Mouse (Mus musculus) midbrain, embryonic 15.5 days (tissue): ENCODE measurements around the gene Car12. TPM values are rescaled to one million over a fixed set of nuclear protein-coding genes. Genes with fewer than 3 reads are reported as not detected.

Experiments
- ATAC-seq: fragments of 200-750 bp; cut with Nextera tagmentation; replicated peaks from 2 replicates; pipeline ENCODE4 v1.8.0; 2017; ENCODE audit warnings: moderate TSS enrichment
- H3K27ac ChIP-seq: fragments of 300-500 bp; sonication (generic); 2 replicates; pipeline ENCODE4 v1.5.1; 2015; ENCODE audit warnings: mild to moderate bottlenecking, inconsistent platforms
- H3K27me3 ChIP-seq: fragments of 300-500 bp; sonication (generic); replicated peaks from 2 replicates; pipeline ENCODE4 v1.6.1; 2015; ENCODE audit warnings: inconsistent platforms
- H3K36me3 ChIP-seq: fragments of 300-500 bp; sonication (generic); replicated peaks from 2 replicates; pipeline ENCODE4 v1.6.1; 2015; ENCODE audit warnings: inconsistent platforms
- H3K4me1 ChIP-seq: fragments of 300-500 bp; sonication (generic); 2 replicates; pipeline ENCODE4 v1.6.1; 2015; ENCODE audit warnings: inconsistent platforms
- H3K4me2 ChIP-seq: fragments of 300-500 bp; sonication (generic); 2 replicates; pipeline ENCODE4 v1.6.1; 2015; ENCODE audit warnings: inconsistent platforms, mild to moderate bottlenecking, moderate library complexity
- H3K4me3 ChIP-seq: fragments of 300-500 bp; sonication (generic); 2 replicates; pipeline ENCODE4 v1.5.1; 2015; ENCODE audit warnings: mild to moderate bottlenecking, inconsistent platforms
- H3K9ac ChIP-seq: fragments of 300-500 bp; sonication (generic); 2 replicates; pipeline ENCODE4 v1.6.1; 2015; ENCODE audit warnings: mild to moderate bottlenecking, inconsistent platforms
- H3K9me3 ChIP-seq: fragments of 300-500 bp; sonication (generic); 2 replicates; pipeline ENCODE4 v1.6.1; 2016; ENCODE audit warnings: inconsistent platforms
- WGBS: fragments of 180-500 bp; shearing (Covaris S2); methylation state at CpG from one replicate; pipeline ENCODE4 v1.1.7; 2015; ENCODE audit warnings: mixed read lengths; 5-methylcytosine and 5-hydroxymethylcytosine counted together
- polyA plus RNA-seq: library from polyadenylated mRNA; unstranded; fragments of >200 nt; fragmentation: Nextera tagmentation; extraction: Ambion mirVana; gene quantifications from 2 replicates; pipeline ENCODE4 v1.2.1, GENCODE M21; 2015

Gene Car12
- polyA plus RNA-seq, 1 experiment from 2014 or later, result 2.3 TPM

GRCm38 (mm10) chr9:66716533-66716932 lies 3.0 kb downstream of the Car12 start:
- H3K27ac ChIP-seq, result no peak overlapping the region

GRCm38 (mm10) chr9:66720686-66721450 lies 7.4 kb downstream of the Car12 start:
- Histone ChIP-seq H3K4me3 (no peak overlapping the region), H3K4me1 (no peaks in the 10 kb centered on the region), H3K9me3 (no peaks in the 10 kb centered on the region), H3K27me3 (no peaks in the 10 kb centered on the region), H3K36me3 (no peaks in the 10 kb centered on the region), H3K4me2 (no peak overlapping the region), H3K27ac (no peak overlapping the region), H3K9ac (no peak overlapping the region)
- WGBS, result 91% methylated on average over 8 of the region's 8 CpGs
- ATAC-seq, result no peak

More at GRCm38 (mm10) chr9:66716533-66716932, 3.0 kb downstream of the Car12 start:
- no peak overlapping the region for H3K9ac ChIP-seq
- 0 out of 2 replicates have a peak, but pooled peaks cover 9% of the 10 kb centered on the region for H3K27me3 ChIP-seq
- ATAC-seq, result no peak
- no peak overlapping the region for H3K4me3 ChIP-seq
- H3K9me3 ChIP-seq, result no peaks in the 10 kb centered on the region
- H3K4me1 ChIP-seq, result peaks cover 14% of the 10 kb centered on the region; the same call in 1 of the 2 replicates
- 98% methylated on average over 3 of the region's 3 CpGs for WGBS
- H3K4me2 ChIP-seq, result no peak overlapping the region
- no peaks in the 10 kb centered on the region for H3K36me3 ChIP-seq

- Histone ChIP-seq H3K9ac (no peak overlapping the region), H3K9me3 (no peaks in the 10 kb centered on the region), H3K27ac (no peak overlapping the region), H3K4me3 (no peak overlapping the region), H3K27me3 (no peaks in the 10 kb centered on the region), H3K4me1 (no peaks in the 10 kb centered on the region), H3K36me3 (no peaks in the 10 kb centered on the region), H3K4me2 (no peak overlapping the region)
- 76% methylated on average over 5 of the region's 5 CpGs for WGBS
- ATAC-seq, result no peak
Measured at GRCm38 (mm10) chr9:66722187-66722868, 8.8 kb downstream of the Car12 start.

- Histone ChIP-seq H3K9ac (no peak overlapping the region), H3K9me3 (no peaks in the 10 kb centered on the region), H3K27me3 (no peaks in the 10 kb centered on the region), H3K4me3 (no peak overlapping the region), H3K4me2 (no peak overlapping the region), H3K4me1 (no peaks in the 10 kb centered on the region), H3K27ac (no peak overlapping the region), H3K36me3 (no peaks in the 10 kb centered on the region)
- 58% methylated on average over 5 of the region's 5 CpGs for WGBS
- no peak for ATAC-seq
Measured at GRCm38 (mm10) chr9:66722869-66723272, 9.4 kb downstream of the Car12 start.

GRCm38 (mm10) chr9:66725591-66725990 lies 12.1 kb downstream of the Car12 start:
- H3K4me2 ChIP-seq, result no peak overlapping the region
- WGBS, result 92% methylated on average over 3 of the region's 3 CpGs
- H3K9me3 ChIP-seq, result no peaks in the 10 kb centered on the region
- no peaks in the 10 kb centered on the region for H3K27me3 ChIP-seq
- ATAC-seq, result no peak
- H3K27ac ChIP-seq, result no peak overlapping the region
- H3K4me1 ChIP-seq, result no peaks in the 10 kb centered on the region
- H3K9ac ChIP-seq, result no peak overlapping the region
- no peaks in the 10 kb centered on the region for H3K36me3 ChIP-seq
- H3K4me3 ChIP-seq, result no peak overlapping the region

GRCm38 (mm10) chr9:66727333-66727732 lies 13.8 kb downstream of the Car12 start:
- Histone ChIP-seq H3K27me3 (no peaks in the 10 kb centered on the region), H3K36me3 (no peaks in the 10 kb centered on the region), H3K4me1 (no peaks in the 10 kb centered on the region), H3K4me3 (no peak overlapping the region), H3K9ac (no peak overlapping the region), H3K4me2 (no peak overlapping the region), H3K9me3 (no peaks in the 10 kb centered on the region), H3K27ac (no peak overlapping the region)
- 81% methylated on average over 7 of the region's 7 CpGs for WGBS
- no peak for ATAC-seq

- Histone ChIP-seq H3K9me3 (no peaks in the 10 kb centered on the region), H3K4me2 (no peak overlapping the region), H3K27me3 (no peaks in the 10 kb centered on the region), H3K4me3 (no peak overlapping the region), H3K27ac (no peak overlapping the region), H3K36me3 (no peaks in the 10 kb centered on the region), H3K4me1 (peaks cover 4% of the 10 kb centered on the region; the same call in 1 of the 2 replicates), H3K9ac (no peak overlapping the region)
- no peak for ATAC-seq
- 50% methylated on average over 3 of the region's 3 CpGs for WGBS
Measured at GRCm38 (mm10) chr9:66730556-66730955, 17.1 kb downstream of the Car12 start.

- H3K27ac ChIP-seq, result no peak overlapping the region
- H3K36me3 ChIP-seq, result no peaks in the 10 kb centered on the region
- H3K9me3 ChIP-seq, result no peaks in the 10 kb centered on the region
- no peaks in the 10 kb centered on the region for H3K27me3 ChIP-seq
- H3K4me1 ChIP-seq, result peaks cover 4% of the 10 kb centered on the region; the same call in 1 of the 2 replicates
- H3K4me2 ChIP-seq, result no peak overlapping the region
- no peak overlapping the region for H3K9ac ChIP-seq
- H3K4me3 ChIP-seq, result no peak overlapping the region
- WGBS, result 83% methylated on average over 7 of the region's 7 CpGs
- ATAC-seq, result no peak
Measured at GRCm38 (mm10) chr9:66731284-66731683, 17.8 kb downstream of the Car12 start.

- Histone ChIP-seq H3K4me2 (no peak overlapping the region), H3K9me3 (no peaks in the 10 kb centered on the region), H3K27ac (no peak overlapping the region), H3K27me3 (no peaks in the 10 kb centered on the region), H3K4me1 (peaks cover 4% of the 10 kb centered on the region; the same call in 1 of the 2 replicates), H3K9ac (no peak overlapping the region), H3K4me3 (no peak overlapping the region), H3K36me3 (no peaks in the 10 kb centered on the region)
- WGBS, result 55% methylated on average over 15 of the region's 15 CpGs
- ATAC-seq, result 0 out of 2 replicates have a peak, but pooled peaks have one; percentile 42
Measured at GRCm38 (mm10) chr9:66732791-66733691, 19.6 kb downstream of the Car12 start.

GRCm38 (mm10) chr9:66734568-66734967 lies 21.1 kb downstream of the Car12 start:
- no peak for ATAC-seq

GRCm38 (mm10) chr9:66735122-66735521 lies 21.6 kb downstream of the Car12 start:
- Histone ChIP-seq H3K4me3 (no peak overlapping the region), H3K4me2 (no peak overlapping the region), H3K27me3 (no peaks in the 10 kb centered on the region), H3K4me1 (peaks cover 4% of the 10 kb centered on the region; the same call in 1 of the 2 replicates), H3K9me3 (no peaks in the 10 kb centered on the region), H3K27ac (no peak overlapping the region), H3K36me3 (no peaks in the 10 kb centered on the region), H3K9ac (no peak overlapping the region)
- no peak for ATAC-seq
- WGBS, result 94% methylated on average over 2 of the region's 2 CpGs

More at GRCm38 (mm10) chr9:66734568-66734967, 21.1 kb downstream of the Car12 start:
- no peak overlapping the region for H3K4me3 ChIP-seq
- H3K4me1 ChIP-seq, result peaks cover 4% of the 10 kb centered on the region; the same call in 1 of the 2 replicates
- H3K9ac ChIP-seq, result no peak overlapping the region
- H3K27ac ChIP-seq, result no peak overlapping the region
- 90% methylated on average over 6 of the region's 6 CpGs for WGBS
- H3K36me3 ChIP-seq, result no peaks in the 10 kb centered on the region
- no peaks in the 10 kb centered on the region for H3K9me3 ChIP-seq
- no peak overlapping the region for H3K4me2 ChIP-seq
- H3K27me3 ChIP-seq, result no peaks in the 10 kb centered on the region

- WGBS, result 82% methylated on average over 3 of the region's 3 CpGs
- no peak overlapping the region for H3K4me3 ChIP-seq
- peaks cover 4% of the 10 kb centered on the region; the same call in 1 of the 2 replicates for H3K4me1 ChIP-seq
- no peaks in the 10 kb centered on the region for H3K36me3 ChIP-seq
- H3K9ac ChIP-seq, result no peak overlapping the region
- H3K4me2 ChIP-seq, result no peak overlapping the region
- H3K27me3 ChIP-seq, result no peaks in the 10 kb centered on the region
- no peak for ATAC-seq
- H3K9me3 ChIP-seq, result no peaks in the 10 kb centered on the region
- H3K27ac ChIP-seq, result no peak overlapping the region
Measured at GRCm38 (mm10) chr9:66736016-66736415, 22.5 kb downstream of the Car12 start.
